10 mouse cellular contexts compared by ENCODE assay signal in the genomic region with DNA sequence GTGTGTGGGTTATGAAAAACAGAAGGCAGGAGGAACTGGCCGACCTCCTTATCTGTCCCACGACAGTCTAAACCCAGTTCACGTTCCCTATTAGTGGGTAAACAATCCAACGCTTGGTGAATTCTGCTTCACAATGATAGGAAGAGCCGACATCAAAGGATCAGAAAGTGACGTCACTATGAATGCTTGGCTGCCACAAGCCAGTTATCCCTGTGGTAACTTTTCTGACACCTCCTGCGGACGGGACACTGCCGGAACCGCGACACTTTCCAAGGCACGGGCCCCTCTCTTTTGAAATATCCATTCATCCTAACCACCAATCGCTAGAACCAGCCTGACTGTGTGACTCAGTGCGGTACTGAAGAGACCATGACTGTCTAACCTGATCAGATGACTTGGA. TPM values are rescaled to one million over a fixed set of nuclear protein-coding genes. Genes with fewer than 3 reads are reported as not detected.
DNase-seq lines count a peak whose midpoint lies in the region; ATAC-seq and TF ChIP-seq lines count a peak whose summit lies in the region.
"Had no signal": no experiment of that assay in that cellular context is flagged by ENCODE, and none has a peak within 500 bp of the region (broad histone marks: within the 10 kb centered on the region; RNA-seq: fewer than 3 reads in every experiment).

No protein-coding gene starts in this region.

- no peaks in the 10 kb centered on the region for H3K36me3 ChIP-seq in liver, postnatal 0 days (replicated peaks; ENCODE audit: insufficient read depth, low read length)
- no peaks in the 10 kb centered on the region for H3K36me3 ChIP-seq in heart, embryonic 11.5 days (ENCODE audit: control insufficient read depth, insufficient read depth, low read length)
- H3K36me3 ChIP-seq: hindbrain, embryonic 13.5 days; neural tube, embryonic 13.5 days had no signal

- TF ChIP-seq CTCF in liver, postnatal 0 days (IDR thresholded peaks at IDR 0.05; ENCODE audit: low read depth), result no peak

- H3K4me3 ChIP-seq in liver, postnatal 0 days (ENCODE audit: low read depth, low read length), result no peak overlapping the region
- no peak overlapping the region for H3K4me3 ChIP-seq in heart, embryonic 11.5 days (ENCODE audit: low read depth, low read length)
- H3K4me3 ChIP-seq: hindbrain, embryonic 13.5 days; neural tube, embryonic 13.5 days had no signal

- peak; percentile 17 for DNase-seq in retina, postnatal 7 days (ENCODE audit: low read depth, low spot score)
- no peak for DNase-seq in retina, postnatal 1 day
- peak; percentile 44 for DNase-seq in NIH3T3 (ENCODE audit: low read depth)
- peak; percentile 66 for DNase-seq in c-Kit-positive CD71-positive TER-119-positive erythroid progenitor cells, embryonic 14.5 days (ENCODE audit: low spot score)
- peak; percentile 33 for DNase-seq in liver, postnatal 0 days
- no peak for DNase-seq in frontal cortex, postnatal 36 days (ENCODE audit: low spot score in 2 of 2)

- no peak for TF ChIP-seq EP300 in liver, postnatal 0 days (IDR thresholded peaks at IDR 0.05; ENCODE audit: low read depth)

- no peak overlapping the region for H3K9ac ChIP-seq in liver, postnatal 0 days (replicated peaks)
- H3K9ac ChIP-seq in heart, embryonic 11.5 days (ENCODE audit: low read depth, low read length), result no peak overlapping the region
- H3K9ac ChIP-seq: hindbrain, embryonic 13.5 days; neural tube, embryonic 13.5 days had no signal

- H3K27ac ChIP-seq in liver, postnatal 0 days (ENCODE audit: low read depth), result no peak overlapping the region
- H3K27ac ChIP-seq in heart, embryonic 11.5 days (ENCODE audit: low read depth, low read length), result no peak overlapping the region
- H3K27ac ChIP-seq: hindbrain, embryonic 13.5 days; neural tube, embryonic 13.5 days had no signal

- 0 out of 2 replicates have a peak, but pooled peaks cover 6% of the 10 kb centered on the region for H3K27me3 ChIP-seq in liver, postnatal 0 days (ENCODE audit: insufficient read depth, low read length)
- peaks cover 16% of the 10 kb centered on the region for H3K27me3 ChIP-seq in heart, embryonic 11.5 days (ENCODE audit: control insufficient read depth, insufficient read depth, low read length)

- WGBS in liver, postnatal 0 days (ENCODE audit: insufficient replicate concordance), result 59% methylated on average over 14 of the region's 14 CpGs
- 58% methylated on average over 14 of the region's 14 CpGs for WGBS in heart, embryonic 11.5 days (ENCODE audit: insufficient replicate concordance)

- H3K4me1 ChIP-seq in liver, postnatal 0 days (ENCODE audit: insufficient read depth), result peaks cover 4% of the 10 kb centered on the region; the same call in 1 of the 2 replicates
- peaks cover 7% of the 10 kb centered on the region; the same call in 1 of the 2 replicates for H3K4me1 ChIP-seq in heart, embryonic 11.5 days (ENCODE audit: control insufficient read depth, insufficient read depth, low read length)

- no peak for ATAC-seq in liver, postnatal 0 days
- ATAC-seq in heart, embryonic 11.5 days (replicated peaks; ENCODE audit: insufficient number of reproducible peaks, low FRiP score, low TSS enrichment), result no peak
- ATAC-seq: activated CD4-positive, CD25-positive, alpha-beta regulatory T cell, adult 4 months had no signal

- no peaks in the 10 kb centered on the region for H3K9me3 ChIP-seq in liver, postnatal 0 days (ENCODE audit: low read length)
- no peaks in the 10 kb centered on the region for H3K9me3 ChIP-seq in heart, embryonic 11.5 days (replicated peaks; ENCODE audit: control insufficient read depth, low read length)
- H3K9me3 ChIP-seq: hindbrain, embryonic 13.5 days; neural tube, embryonic 13.5 days had no signal

- H3K4me2 ChIP-seq in liver, postnatal 0 days (ENCODE audit: low read depth, low read length), result no peak overlapping the region
- H3K4me2 ChIP-seq in heart, embryonic 11.5 days, result no peak overlapping the region
- H3K4me2 ChIP-seq: hindbrain, embryonic 13.5 days; neural tube, embryonic 13.5 days had no signal

RNA-seq across cellular contexts. Expression of a gene that starts 2.0 kb away (rescaled TPM):
- polyA plus RNA-seq in liver, postnatal 0 days (2015; fragmentation: Nextera tagmentation; extraction: Ambion mirVana), result 0.24 and 0.26 TPM in 2 replicates
- polyA plus RNA-seq in heart, embryonic 11.5 days (2014; fragmentation: Nextera tagmentation; extraction: Ambion mirVana), result 0.04 and 0.10 TPM in 2 replicates

Comparison
In these comparisons a context has a peak if more than half of its experiments do, and no peak if none do; other contexts are left out.
1. DNase-seq: peak in retina, postnatal 7 days (single experiment), NIH3T3 (single experiment), c-Kit-positive CD71-positive TER-119-positive erythroid progenitor cells, embryonic 14.5 days (single experiment) and liver, postnatal 0 days (single experiment); none in retina, postnatal 1 day (single experiment) and frontal cortex, postnatal 36 days (0 of 2).